Mouse (Mus musculus) cortical plate, adult 2 months (tissue): Measurements from ENCODE around the gene Rnf166. TPM values are rescaled to one million over a fixed set of nuclear protein-coding genes. Genes with fewer than 3 reads are reported as not detected.

Experiments
- H3K27ac ChIP-seq: fragments of 200-500 bp; 2 replicates; pipeline ENCODE4 v1.5.1; 2012; ENCODE audit warnings: low read length, control low read depth, inconsistent platforms; ENCODE audit not compliant: insufficient read depth
- H3K4me1 ChIP-seq: fragments of 200-500 bp; 2 replicates; pipeline ENCODE4 v1.6.1; 2011; ENCODE audit warnings: low read length; ENCODE audit not compliant: control insufficient read depth, insufficient read depth
- H3K4me3 ChIP-seq: fragments of 200-500 bp; 2 replicates; pipeline ENCODE4 v1.5.1; 2011; ENCODE audit warnings: mild to moderate bottlenecking, low read length, control low read depth; ENCODE audit not compliant: insufficient read depth
- CTCF ChIP-seq: fragments of 200-500 bp; IDR thresholded peaks from 2 replicates; pipeline ENCODE4 v1.5.1; 2011; ENCODE audit warnings: mild to moderate bottlenecking, control low read depth, low read length; ENCODE audit not compliant: insufficient read depth; ENCODE audit errors: extremely low read depth
- POLR2A ChIP-seq: fragments of 200-500 bp; IDR thresholded peaks from 2 replicates; pipeline ENCODE4 v1.6.1; 2011; ENCODE audit warnings: mild to moderate bottlenecking, low read length, control low read depth; ENCODE audit not compliant: insufficient read depth; ENCODE audit errors: extremely low read depth
- polyA plus RNA-seq: library from polyadenylated mRNA; depleted of rRNA; stranded (reverse); fragments of >200 nt; gene quantifications from 2 replicates; pipeline ENCODE4 v1.2.3, GENCODE M21; 2012

The Rnf166 gene
- polyA plus RNA-seq, 1 experiment: 76.8 TPM

GRCm38 (mm10) chr8:122473911-122474421 is 1.9 kb downstream of the Rnf166 start:
- Histone ChIP-seq H3K27ac (no peak overlapping the region), H3K4me3 (peak overlapping the region; percentile 76; the same call in 1 of the 2 replicates)

GRCm38 (mm10) chr8:122470691-122471090 is 5.2 kb downstream of the Rnf166 start:
- H3K4me1 ChIP-seq: peaks cover 3% of the 10 kb centered on the region
- TF ChIP-seq POLR2A (no peak), CTCF (no peak)
- H3K27ac ChIP-seq: no peak overlapping the region

More at GRCm38 (mm10) chr8:122473911-122474421, 1.9 kb downstream of the Rnf166 start:
- TF ChIP-seq POLR2A: no peak
- no peak for TF ChIP-seq CTCF
- H3K4me1 ChIP-seq: peaks cover 6% of the 10 kb centered on the region

GRCm38 (mm10) chr8:122469965-122470364 is 5.9 kb downstream of the Rnf166 start:
- no peak overlapping the region for H3K4me3 ChIP-seq
- H3K4me1 ChIP-seq: peaks cover 3% of the 10 kb centered on the region
- H3K27ac ChIP-seq: no peak overlapping the region
- TF ChIP-seq POLR2A: no peak
- no peak for TF ChIP-seq CTCF

More at GRCm38 (mm10) chr8:122470691-122471090, 5.2 kb downstream of the Rnf166 start:
- H3K4me3 ChIP-seq: no peak overlapping the region

GRCm38 (mm10) chr8:122469407-122469806 is 6.5 kb downstream of the Rnf166 start:
- TF ChIP-seq CTCF: no peak
- no peak for TF ChIP-seq POLR2A
- H3K4me3 ChIP-seq: no peak overlapping the region

GRCm38 (mm10) chr8:122467816-122468215 is 8.0 kb downstream of the Rnf166 start:
- no peak overlapping the region for H3K4me3 ChIP-seq
- TF ChIP-seq CTCF: no peak
- no peak for TF ChIP-seq POLR2A
- H3K27ac ChIP-seq: no peak overlapping the region

More at GRCm38 (mm10) chr8:122469407-122469806, 6.5 kb downstream of the Rnf166 start:
- H3K4me1 ChIP-seq: peaks cover 2% of the 10 kb centered on the region
- no peak overlapping the region for H3K27ac ChIP-seq

GRCm38 (mm10) chr8:122464985-122465384 is 10.9 kb downstream of the Rnf166 start:
- Histone ChIP-seq H3K4me3 (no peak overlapping the region), H3K4me1 (peaks cover 9% of the 10 kb centered on the region), H3K27ac (no peak overlapping the region)
- no peak for TF ChIP-seq POLR2A
- TF ChIP-seq CTCF: no peak

More at GRCm38 (mm10) chr8:122467816-122468215, 8.0 kb downstream of the Rnf166 start:
- peaks cover 2% of the 10 kb centered on the region for H3K4me1 ChIP-seq

GRCm38 (mm10) chr8:122463651-122464640 is 11.9 kb downstream of the Rnf166 start:
- TF ChIP-seq CTCF: no peak
- no peak for TF ChIP-seq POLR2A
- Histone ChIP-seq H3K4me3 (no peak overlapping the region), H3K4me1 (peaks cover 11% of the 10 kb centered on the region), H3K27ac (no peak overlapping the region)

GRCm38 (mm10) chr8:122462510-122462909 is 13.4 kb downstream of the Rnf166 start:
- Histone ChIP-seq H3K4me3 (no peak overlapping the region), H3K27ac (no peak overlapping the region)

GRCm38 (mm10) chr8:122461473-122462148 is 14.3 kb downstream of the Rnf166 start:
- Histone ChIP-seq H3K4me3 (no peak overlapping the region), H3K4me1 (peaks cover 9% of the 10 kb centered on the region), H3K27ac (peak overlapping the region; percentile 46)
- TF ChIP-seq CTCF (no peak), POLR2A (no peak)

More at GRCm38 (mm10) chr8:122462510-122462909, 13.4 kb downstream of the Rnf166 start:
- TF ChIP-seq CTCF: no peak
- peaks cover 11% of the 10 kb centered on the region for H3K4me1 ChIP-seq
